Mouse (Mus musculus) kidney, adult 2 months (tissue): ENCODE results near the gene Hacd1. TPM values are rescaled to one million over a fixed set of nuclear protein-coding genes. Genes with fewer than 3 reads are reported as not detected.

Experiments
- DNase-seq: peaks from one replicate; pipeline ENCODE4 v3.0.0; 2021
- H3K27ac ChIP-seq: fragments of 200-500 bp; 2 replicates; pipeline ENCODE4 v1.5.1; 2012; ENCODE audit warnings: low read depth, low read length, control low read depth, inconsistent platforms; ENCODE audit not compliant: insufficient read depth
- H3K27me3 ChIP-seq: fragments of 200-500 bp; replicated peaks from 2 replicates; pipeline ENCODE4 v1.6.1; 2012; ENCODE audit warnings: mild to moderate bottlenecking, moderate library complexity, low read length, inconsistent platforms; ENCODE audit not compliant: control insufficient read depth, insufficient read depth
- H3K36me3 ChIP-seq: fragments of 200-500 bp; 2 replicates; pipeline ENCODE4 v1.6.1; 2012; ENCODE audit warnings: mild to moderate bottlenecking, moderate library complexity, low read length, inconsistent platforms; ENCODE audit not compliant: control insufficient read depth, insufficient read depth
- H3K4me1 ChIP-seq: fragments of 200-500 bp; 2 replicates; pipeline ENCODE4 v1.6.1; 2011; ENCODE audit warnings: low read length; ENCODE audit not compliant: control insufficient read depth, insufficient read depth
- H3K4me3 ChIP-seq: fragments of 200-500 bp; 2 replicates; pipeline ENCODE4 v1.5.1; 2011; ENCODE audit warnings: mild to moderate bottlenecking, low read depth, low read length, control low read depth; ENCODE audit not compliant: insufficient read depth
- CTCF ChIP-seq: fragments of 200-500 bp; conservative IDR thresholded peaks from 2 replicates; pipeline ENCODE4 v1.5.1; 2011; ENCODE audit warnings: low read depth, mild to moderate bottlenecking, control low read depth, low read length, moderate library complexity, mixed read lengths; ENCODE audit not compliant: insufficient read depth, insufficient read length
- POLR2A ChIP-seq: fragments of 200-500 bp; IDR thresholded peaks from one replicate; pipeline ENCODE4 v1.6.1; 2011; ENCODE audit warnings: low read depth, low read length, control low read depth
- WGBS: fragments of 180-500 bp; shearing (Covaris S2); methylation state at CpG from one replicate; pipeline ENCODE4 v1.1.7; 2018; 5-methylcytosine and 5-hydroxymethylcytosine counted together
- polyA plus RNA-seq: library from polyadenylated mRNA; depleted of rRNA; stranded (reverse); fragments of >200 nt; gene quantifications from 2 replicates; pipeline ENCODE4 v1.2.3, GENCODE M21; 2012

Hacd1 gene
- polyA plus RNA-seq, 1 experiment = 20.4 TPM

DNA sequence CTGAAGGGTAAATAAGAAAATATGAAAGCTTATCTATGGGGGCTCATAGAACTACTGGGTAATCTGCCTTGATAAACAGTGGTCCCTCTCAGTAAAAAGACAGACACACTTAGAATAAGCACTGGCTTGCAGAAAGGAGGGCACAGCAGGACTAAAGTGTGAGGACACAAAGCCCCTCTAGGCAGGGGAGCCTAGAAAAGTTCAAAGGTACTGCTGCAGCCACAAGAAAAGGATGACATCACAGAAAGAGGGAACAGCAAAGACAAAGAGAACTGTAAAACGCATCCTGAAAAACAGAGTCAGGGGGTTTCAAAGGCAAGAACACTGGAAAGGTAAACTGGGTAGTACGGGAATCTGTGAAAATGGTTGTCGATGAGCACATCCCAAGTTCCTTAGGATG lies 2.3 kb downstream of the Hacd1 start:
- Histone ChIP-seq H3K4me1 (no peaks in the 10 kb centered on the region; the same call in 1 of the 2 replicates), H3K27me3 (no peaks in the 10 kb centered on the region), H3K36me3 (no peaks in the 10 kb centered on the region), H3K27ac (no peak overlapping the region), H3K4me3 (no peak overlapping the region)
- WGBS = 89% methylated on average over 3 of the region's 3 CpGs
- no peak for DNase-seq
- TF ChIP-seq CTCF = no peak
- TF ChIP-seq POLR2A = no peak

DNA sequence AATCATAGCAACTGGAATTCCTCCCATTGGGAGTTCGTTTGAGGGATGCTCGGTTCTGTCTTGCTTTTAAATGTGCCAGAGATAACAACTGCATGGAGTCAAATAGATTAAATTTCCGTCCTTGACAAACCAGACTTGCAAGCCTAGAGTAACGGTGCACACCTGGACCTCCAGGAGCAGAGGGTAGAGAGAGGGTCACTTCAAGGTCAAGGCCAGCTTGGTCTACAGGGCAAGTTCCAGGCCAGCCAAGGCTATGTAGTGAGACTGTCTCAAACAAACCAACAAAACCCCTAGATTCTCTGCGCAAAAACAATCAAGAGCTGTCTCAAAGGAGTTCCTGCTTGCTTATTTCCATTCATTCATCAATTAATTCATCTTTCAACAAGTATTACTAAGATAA lies 7.1 kb downstream of the Hacd1 start:
- Histone ChIP-seq H3K36me3 (no peaks in the 10 kb centered on the region), H3K27me3 (no peaks in the 10 kb centered on the region), H3K4me1 (no peaks in the 10 kb centered on the region), H3K4me3 (no peak overlapping the region), H3K27ac (no peak overlapping the region)
- 59% methylated on average over 5 of the region's 5 CpGs for WGBS
- TF ChIP-seq CTCF (no peak), POLR2A (no peak)
- DNase-seq = no peak

DNA sequence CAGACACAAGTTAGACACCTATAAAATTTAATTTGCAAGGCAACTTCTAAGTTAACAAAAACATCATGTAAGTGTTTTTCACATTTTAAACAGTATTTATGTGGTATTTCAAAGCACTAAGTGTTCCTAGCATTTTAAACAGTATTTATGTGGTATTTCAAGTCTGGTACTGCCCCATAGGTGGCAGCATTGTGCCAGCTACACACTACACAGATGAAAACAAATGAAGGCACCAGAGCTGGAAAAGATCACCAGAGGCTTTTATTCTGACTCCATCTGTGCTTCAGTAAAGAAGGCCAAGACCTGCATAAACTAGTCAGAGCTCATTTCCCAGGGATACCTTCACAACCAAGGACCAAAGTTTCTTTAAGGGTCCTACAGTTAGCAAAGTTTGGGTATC lies 7.6 kb downstream of the Hacd1 start:
- Histone ChIP-seq H3K27me3 (no peaks in the 10 kb centered on the region), H3K4me1 (no peaks in the 10 kb centered on the region), H3K27ac (no peak overlapping the region), H3K36me3 (no peaks in the 10 kb centered on the region), H3K4me3 (no peak overlapping the region)
- no peak for TF ChIP-seq POLR2A
- TF ChIP-seq CTCF = peak; percentile 59
- peak; percentile 84 for DNase-seq

DNA sequence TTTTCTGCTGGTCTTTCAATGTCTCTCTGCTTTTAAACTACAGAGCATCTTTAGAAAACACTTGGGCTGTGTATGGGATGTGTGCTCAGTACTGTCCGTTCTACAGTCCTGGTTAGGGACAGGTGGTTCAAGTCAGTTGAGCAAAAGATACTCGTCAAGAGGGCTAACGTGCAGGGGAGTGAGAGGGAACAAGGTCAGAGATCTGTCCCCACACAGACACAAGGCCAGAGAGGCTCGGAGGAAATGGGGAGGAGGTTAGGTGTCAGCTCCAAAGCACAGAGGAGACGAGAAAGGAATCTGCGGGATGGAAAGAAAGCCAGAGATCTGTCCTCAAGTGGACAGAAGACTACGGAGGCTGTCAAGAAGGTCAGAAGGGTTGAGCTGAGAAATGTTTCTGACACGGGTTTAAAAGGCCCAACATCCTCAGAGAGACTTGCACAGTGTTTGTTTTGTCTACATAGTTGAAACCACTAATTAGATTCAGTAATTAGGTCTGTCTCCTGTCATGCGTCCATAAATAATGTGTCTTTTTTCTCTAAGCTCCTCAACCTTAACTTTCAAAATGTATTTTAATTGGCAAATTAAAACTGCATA lies 12.3 kb downstream of the Hacd1 start:
- Histone ChIP-seq H3K27ac (no peak overlapping the region), H3K4me3 (no peak overlapping the region), H3K27me3 (no peaks in the 10 kb centered on the region), H3K4me1 (no peaks in the 10 kb centered on the region), H3K36me3 (no peaks in the 10 kb centered on the region)
- TF ChIP-seq POLR2A = no peak
- TF ChIP-seq CTCF = no peak
- 52% methylated on average over 9 of the region's 9 CpGs for WGBS
- peak; percentile 40 for DNase-seq

DNA sequence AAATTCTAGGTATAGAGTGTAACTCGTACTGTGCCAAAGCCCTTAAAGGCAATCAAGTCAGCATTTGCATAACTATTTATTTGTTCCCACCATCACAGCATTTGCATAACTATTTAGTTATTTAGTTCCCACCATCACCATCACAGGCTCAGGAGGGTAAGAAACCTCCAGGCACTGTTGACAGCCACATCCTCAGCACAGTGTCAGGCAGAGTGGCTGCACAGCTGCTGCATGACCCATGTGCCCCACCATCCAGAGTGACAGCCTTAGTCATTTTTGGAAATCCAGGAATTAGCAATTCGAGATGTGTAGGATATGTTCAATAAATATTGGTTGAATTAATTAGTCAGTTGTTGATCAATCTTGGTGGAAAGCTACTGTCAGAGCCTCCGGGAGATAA lies 12.9 kb downstream of the Hacd1 start:
- H3K27me3 ChIP-seq = no peaks in the 10 kb centered on the region
- H3K27ac ChIP-seq = no peak overlapping the region
- no peak for TF ChIP-seq CTCF
- TF ChIP-seq POLR2A = no peak
- no peaks in the 10 kb centered on the region for H3K36me3 ChIP-seq
- DNase-seq = no peak
- 78% methylated on average over 3 of the region's 3 CpGs for WGBS
- no peak overlapping the region for H3K4me3 ChIP-seq
- H3K4me1 ChIP-seq = no peaks in the 10 kb centered on the region

DNA sequence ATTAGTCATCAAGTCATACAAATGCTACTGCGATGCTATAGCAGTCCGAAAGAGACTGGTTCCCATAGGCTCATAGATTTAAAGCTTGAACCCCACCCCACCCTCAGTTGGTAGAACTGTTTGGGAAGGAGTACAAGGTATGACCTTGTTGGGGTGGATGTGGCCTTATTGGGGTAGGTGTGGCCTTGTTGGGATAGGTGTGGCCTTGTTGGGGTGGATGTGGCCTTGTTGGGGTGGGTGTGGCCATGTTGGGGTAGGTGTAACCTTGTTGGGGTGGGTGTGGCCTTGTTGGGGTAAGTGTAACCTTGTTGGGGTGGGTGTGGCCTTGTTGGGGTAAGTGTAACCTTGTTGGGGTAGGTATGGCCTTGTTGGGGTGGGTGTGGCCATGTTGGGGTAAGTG lies 14.7 kb downstream of the Hacd1 start:
- H3K27ac ChIP-seq = no peak overlapping the region
- no peaks in the 10 kb centered on the region for H3K4me1 ChIP-seq
- WGBS = 98% methylated on average over 2 of the region's 2 CpGs
- no peak for DNase-seq
- no peaks in the 10 kb centered on the region for H3K27me3 ChIP-seq
- H3K36me3 ChIP-seq = no peaks in the 10 kb centered on the region
- TF ChIP-seq POLR2A = no peak
- no peak for TF ChIP-seq CTCF
- no peak overlapping the region for H3K4me3 ChIP-seq

DNA sequence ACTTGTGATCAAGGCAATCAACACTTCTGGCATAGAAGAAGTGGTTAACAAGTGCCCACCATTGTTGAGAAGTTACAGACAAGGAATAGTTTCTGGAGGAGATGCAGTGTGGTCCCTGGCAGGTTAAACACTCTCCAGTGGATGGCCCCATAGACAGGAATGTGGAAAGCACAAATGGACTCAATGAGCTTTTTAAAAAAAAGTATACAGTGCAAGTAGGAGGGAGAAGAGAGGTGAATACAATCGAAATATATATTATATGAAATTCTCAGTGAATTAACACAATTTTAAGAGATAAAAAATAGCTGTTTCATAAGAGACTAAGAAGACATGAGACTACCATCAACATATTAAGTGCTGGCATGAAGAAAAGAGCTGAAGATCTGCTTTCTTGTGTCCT lies 36.7 kb downstream of the Hacd1 start:
- Histone ChIP-seq H3K36me3 (no peaks in the 10 kb centered on the region), H3K27me3 (no peaks in the 10 kb centered on the region), H3K4me3 (no peak overlapping the region), H3K4me1 (0 out of 2 replicates have a peak, but pooled peaks cover 4% of the 10 kb centered on the region), H3K27ac (no peak overlapping the region)
- 91% methylated on average over 1 of the region's 1 CpGs for WGBS
- no peak for TF ChIP-seq POLR2A
- TF ChIP-seq CTCF = no peak
- DNase-seq = no peak
